Mouse (Mus musculus) small intestine, adult 2 months (tissue): Measurements from ENCODE around the gene Ccdc8. TPM values are rescaled to one million over a fixed set of nuclear protein-coding genes. Genes with fewer than 3 reads are reported as not detected.

Experiments
- H3K27ac ChIP-seq: fragments of 200-500 bp; 2 replicates; pipeline ENCODE4 v1.5.1; 2012; ENCODE audit warnings: low read depth, low read length, control low read depth, inconsistent platforms; ENCODE audit not compliant: insufficient read depth
- H3K27me3 ChIP-seq: fragments of 200-500 bp; 2 replicates; pipeline ENCODE4 v1.6.1; 2012; ENCODE audit warnings: mild to moderate bottlenecking, moderate library complexity, low read length, inconsistent platforms; ENCODE audit not compliant: control insufficient read depth, insufficient read depth
- H3K36me3 ChIP-seq: fragments of 200-500 bp; 2 replicates; pipeline ENCODE4 v1.6.1; 2012; ENCODE audit warnings: mild to moderate bottlenecking, low read length, control low read depth, inconsistent platforms; ENCODE audit not compliant: control insufficient read depth, insufficient read depth
- H3K4me1 ChIP-seq: fragments of 200-500 bp; 2 replicates; pipeline ENCODE4 v1.6.1; 2012; ENCODE audit warnings: low read length, inconsistent platforms, mixed read lengths; ENCODE audit not compliant: control insufficient read depth, insufficient read depth, insufficient read length
- H3K4me3 ChIP-seq: fragments of 200-500 bp; 2 replicates; pipeline ENCODE4 v1.5.1; 2012; ENCODE audit warnings: low read depth, mild to moderate bottlenecking, control low read depth, inconsistent platforms, low read length, moderate library complexity
- CTCF ChIP-seq: fragments of 200-500 bp; IDR thresholded peaks from 2 replicates; pipeline ENCODE4 v1.5.1; 2012; ENCODE audit warnings: low read depth, mild to moderate bottlenecking, control low read depth, inconsistent platforms, low read length, moderate library complexity, mixed read lengths; ENCODE audit not compliant: insufficient replicate concordance, insufficient read length; ENCODE audit errors: extremely low read depth
- POLR2A ChIP-seq: fragments of 200-500 bp; IDR thresholded peaks from 2 replicates; pipeline ENCODE4 v1.6.1; 2012; ENCODE audit warnings: low read depth, mild to moderate bottlenecking, control low read depth, inconsistent platforms, low read length, moderate library complexity
- WGBS: fragments of 180-500 bp; shearing (Covaris S2); methylation state at CpG from one replicate; pipeline ENCODE4 v1.1.7; 2018; 5-methylcytosine and 5-hydroxymethylcytosine counted together
- polyA plus RNA-seq: library from polyadenylated mRNA; depleted of rRNA; stranded (reverse); fragments of >200 nt; gene quantifications from 2 replicates; pipeline ENCODE4 v1.2.3, GENCODE M21; 2012

Ccdc8 gene
- polyA plus RNA-seq, 1 experiment = 0.74 TPM

- no peak for TF ChIP-seq CTCF
- no peak for TF ChIP-seq POLR2A
- Histone ChIP-seq H3K4me3 (no peak overlapping the region), H3K36me3 (no peaks in the 10 kb centered on the region), H3K4me1 (no peaks in the 10 kb centered on the region; the same call in 1 of the 2 replicates), H3K27ac (no peak overlapping the region), H3K27me3 (no peaks in the 10 kb centered on the region)
- 63% methylated on average over 6 of the region's 6 CpGs for WGBS
Measured at GRCm38 (mm10) chr7:16978173-16978572, 14.3 kb upstream of the Ccdc8 start.

DNA sequence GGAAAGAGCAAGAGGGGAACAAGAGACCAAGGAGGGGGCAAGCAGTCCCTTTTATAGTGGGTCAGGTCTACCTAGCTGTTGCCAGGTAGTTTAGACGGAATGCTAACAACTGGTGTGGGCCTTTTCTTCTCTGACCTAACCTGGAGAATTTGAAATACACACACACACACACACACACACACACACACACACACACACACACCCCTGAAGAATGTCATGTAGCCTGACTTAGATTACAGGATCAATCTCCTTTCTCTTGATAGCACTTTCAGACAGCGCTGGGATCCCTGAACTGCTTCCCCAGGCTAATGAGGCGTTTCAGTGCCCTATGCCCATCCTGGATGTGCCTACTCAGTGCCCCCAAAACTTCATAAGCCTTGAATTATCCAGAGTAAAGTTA, 13.9 kb upstream of the Ccdc8 start:
- no peak overlapping the region for H3K27ac ChIP-seq
- no peak overlapping the region for H3K4me3 ChIP-seq
- H3K27me3 ChIP-seq = no peaks in the 10 kb centered on the region
- H3K4me1 ChIP-seq = no peaks in the 10 kb centered on the region; the same call in 1 of the 2 replicates
- no peak for TF ChIP-seq POLR2A
- no peak for TF ChIP-seq CTCF
- 78% methylated on average over 3 of the region's 3 CpGs for WGBS
- H3K36me3 ChIP-seq = no peaks in the 10 kb centered on the region

DNA sequence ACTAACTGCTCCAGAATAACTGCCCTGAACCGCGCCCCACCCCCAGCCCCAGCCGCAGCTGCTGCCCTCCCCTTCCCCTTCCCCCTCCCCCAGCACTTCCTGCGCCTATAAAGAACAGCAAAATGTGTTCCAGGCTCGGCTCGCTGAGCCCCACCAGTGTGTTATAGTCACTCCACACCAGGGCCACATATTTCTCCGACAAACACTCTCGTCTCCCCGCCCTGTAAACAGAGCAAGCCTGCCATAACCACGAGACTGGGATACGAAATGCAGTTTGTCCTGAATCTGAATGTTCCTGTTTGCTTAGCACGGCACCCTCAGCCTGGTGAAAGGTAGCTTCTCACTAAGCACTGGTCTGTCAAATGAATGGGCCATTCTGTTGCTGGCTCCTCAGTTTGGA, 12.2 kb upstream of the Ccdc8 start:
- H3K4me3 ChIP-seq = peak overlapping the region; percentile 39; the same call in 1 of the 2 replicates
- no peak overlapping the region for H3K27ac ChIP-seq
- TF ChIP-seq POLR2A (no peak), CTCF (no peak)
- H3K36me3 ChIP-seq = no peaks in the 10 kb centered on the region
- H3K4me1 ChIP-seq = no peaks in the 10 kb centered on the region; the same call in 1 of the 2 replicates
- 2% methylated on average over 12 of the region's 12 CpGs for WGBS
- no peaks in the 10 kb centered on the region for H3K27me3 ChIP-seq

GRCm38 (mm10) chr7:16982859-16983568, 9.5 kb upstream of the Ccdc8 start, which contains the start of gene Gm42372:
Gene Gm42372, plus strand, starts transcription at chr7:16983086.
- H3K27me3 ChIP-seq = no peaks in the 10 kb centered on the region
- peak within 1 kb of the TSS; percentile 21 for H3K4me3 ChIP-seq
- H3K4me1 ChIP-seq = no peaks in the 10 kb centered on the region; the same call in 1 of the 2 replicates
- H3K27ac ChIP-seq = no peak within 1 kb of the TSS
- no peaks in the 10 kb centered on the region for H3K36me3 ChIP-seq
- TF ChIP-seq POLR2A (no peak), CTCF (no peak)
- 37% methylated on average over 26 of the region's 26 CpGs for WGBS

- no peak overlapping the region for H3K27ac ChIP-seq
- H3K4me1 ChIP-seq = no peaks in the 10 kb centered on the region
- 57% methylated on average over 7 of the region's 7 CpGs for WGBS
- TF ChIP-seq POLR2A (no peak), CTCF (no peak)
- no peaks in the 10 kb centered on the region for H3K27me3 ChIP-seq
- no peak overlapping the region for H3K4me3 ChIP-seq
- H3K36me3 ChIP-seq = no peaks in the 10 kb centered on the region
Measured at GRCm38 (mm10) chr7:16987541-16988149, 4.9 kb upstream of the Ccdc8 start.

GRCm38 (mm10) chr7:16988405-16988804, 4.1 kb upstream of the Ccdc8 start:
- H3K36me3 ChIP-seq = no peaks in the 10 kb centered on the region
- no peak overlapping the region for H3K27ac ChIP-seq
- H3K4me3 ChIP-seq = no peak overlapping the region
- no peaks in the 10 kb centered on the region for H3K4me1 ChIP-seq
- no peaks in the 10 kb centered on the region for H3K27me3 ChIP-seq
- WGBS = 39% methylated on average over 3 of the region's 3 CpGs
- TF ChIP-seq CTCF (no peak), POLR2A (no peak)
